Mouse (Mus musculus) heart, embryonic 14.5 days (tissue): Measurements from ENCODE around the gene Vmn1r43. TPM values are rescaled to one million over a fixed set of nuclear protein-coding genes. Genes with fewer than 3 reads are reported as not detected.

Experiments
- ATAC-seq: fragments of 200-750 bp; cut with Nextera tagmentation; 2 replicates; pipeline ENCODE4 v1.8.0; 2017; ENCODE audit warnings: low read depth, moderate TSS enrichment; ENCODE audit not compliant: insufficient number of reproducible peaks, insufficient read depth, low FRiP score
- H3K27ac ChIP-seq, 2 experiments: fragments of 200-500 bp in 1 of 2; fragments of 300-500 bp in 1 of 2; sonication (generic) in 1 of 2; replicated peaks in 1 of 2; 2 replicates each; pipeline ENCODE4 v1.5.1; 2012 to 2014; ENCODE audit warnings: low read depth in 2 of 2, low read length in 2 of 2, control low read depth in 1 of 2, mild to moderate bottlenecking in 1 of 2, mixed read lengths in 1 of 2; ENCODE audit not compliant: control insufficient read depth in 1 of 2, insufficient read depth in 1 of 2
- H3K27me3 ChIP-seq: fragments of 300-500 bp; sonication (generic); 2 replicates; pipeline ENCODE4 v1.6.1; 2014; ENCODE audit warnings: mild to moderate bottlenecking, low read length, control low read depth; ENCODE audit not compliant: control insufficient read depth, insufficient read depth
- H3K36me3 ChIP-seq: fragments of 300-500 bp; sonication (generic); 2 replicates; pipeline ENCODE4 v1.6.1; 2014; ENCODE audit warnings: mild to moderate bottlenecking, control low read depth, low read length, mixed read lengths; ENCODE audit not compliant: control insufficient read depth, insufficient read depth
- H3K4me1 ChIP-seq, 2 experiments: fragments of 200-500 bp in 1 of 2; fragments of 300-500 bp in 1 of 2; sonication (generic) in 1 of 2; 2 replicates each; pipeline ENCODE4 v1.6.1; 2012 to 2014; ENCODE audit warnings: low read length in 2 of 2, control low read depth in 1 of 2, mixed read lengths in 1 of 2; ENCODE audit not compliant: control insufficient read depth in 2 of 2, insufficient read depth in 2 of 2
- H3K4me2 ChIP-seq: fragments of 300-500 bp; sonication (generic); 2 replicates; pipeline ENCODE4 v1.6.1; 2014; ENCODE audit warnings: mild to moderate bottlenecking, low read length
- H3K4me3 ChIP-seq, 2 experiments: fragments of 200-500 bp in 1 of 2; fragments of 300-500 bp in 1 of 2; sonication (generic) in 1 of 2; 2 replicates each; pipeline ENCODE4 v1.5.1; 2012 to 2014; ENCODE audit warnings: low read length in 2 of 2, mild to moderate bottlenecking in 2 of 2, control low read depth in 1 of 2, low read depth in 1 of 2, moderate library complexity in 1 of 2; ENCODE audit not compliant: control insufficient read depth in 1 of 2, insufficient read depth in 1 of 2
- H3K9ac ChIP-seq: fragments of 300-500 bp; sonication (generic); 2 replicates; pipeline ENCODE4 v1.6.1; 2014; ENCODE audit warnings: mild to moderate bottlenecking, low read length
- H3K9me3 ChIP-seq: fragments of 300-500 bp; sonication (generic); 2 replicates; pipeline ENCODE4 v1.6.1; 2016; ENCODE audit warnings: low read length, control low read depth; ENCODE audit not compliant: control insufficient read depth
- WGBS: fragments of 180-500 bp; shearing (Covaris S2); extraction: QIAGEN DNeasy Blood & Tissue Kit; methylation state at CpG from one replicate; pipeline ENCODE4 v1.1.7; 2014; 5-methylcytosine and 5-hydroxymethylcytosine counted together
- polyA plus RNA-seq: library from polyadenylated mRNA; unstranded; fragments of >200 nt; fragmentation: Nextera tagmentation; extraction: Ambion mirVana; gene quantifications from 2 replicates; pipeline ENCODE4 v1.2.1, GENCODE M21; 2014

The Vmn1r43 gene
- polyA plus RNA-seq, 1 experiment from 2014 or later: not detected

DNA sequence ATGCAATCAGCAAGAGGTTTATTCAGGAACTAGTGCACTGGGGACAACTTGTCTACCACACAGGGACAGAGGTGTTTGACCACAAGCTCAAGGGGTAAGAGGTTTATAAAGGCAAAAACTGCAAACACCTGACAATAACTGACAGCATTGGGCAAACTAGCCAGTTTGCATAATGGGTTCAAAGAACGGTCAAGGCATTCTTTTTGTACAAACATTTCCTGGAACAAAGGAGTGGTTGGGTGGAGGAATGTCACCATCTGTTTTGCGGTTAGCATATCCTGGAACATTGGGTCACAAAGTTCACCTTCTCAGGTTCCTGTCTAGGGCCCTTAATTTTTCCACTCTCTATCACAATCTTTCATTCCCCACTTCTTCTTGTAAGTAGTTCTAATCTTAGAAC lies 16.4 kb downstream of the Vmn1r43 start:
- H3K27me3 ChIP-seq: no peaks in the 10 kb centered on the region
- no peak overlapping the region for H3K9ac ChIP-seq
- ATAC-seq: no peak
- no peak overlapping the region for H3K27ac ChIP-seq
- H3K4me1 ChIP-seq: no peaks in the 10 kb centered on the region
- H3K4me3 ChIP-seq: no peak overlapping the region
- WGBS: 75% methylated on average over 2 of the region's 2 CpGs
- peaks cover 6% of the 10 kb centered on the region; the same call in 1 of the 2 replicates for H3K9me3 ChIP-seq
- H3K4me2 ChIP-seq: no peak overlapping the region
- H3K36me3 ChIP-seq: no peaks in the 10 kb centered on the region

DNA sequence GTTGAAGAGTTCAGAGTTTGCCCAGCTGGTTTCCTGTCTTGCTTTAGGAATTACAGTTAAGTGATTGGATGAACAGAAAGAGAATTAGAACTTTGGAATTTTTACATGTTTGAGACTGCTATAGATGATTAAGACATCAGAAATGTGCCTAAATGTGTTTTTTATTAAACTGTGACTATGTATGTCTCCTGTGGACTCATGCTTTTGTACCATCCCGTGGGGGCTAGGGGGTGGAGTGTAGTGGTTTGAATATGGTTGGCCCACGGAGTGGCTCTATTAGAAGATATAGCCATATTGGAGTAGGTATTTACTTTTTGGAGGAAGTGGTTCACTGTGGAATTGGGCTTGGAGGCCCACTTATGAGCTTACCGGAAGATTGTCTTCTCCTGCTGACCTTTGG lies 18.7 kb downstream of the Vmn1r43 start:
- no peak overlapping the region for H3K27ac ChIP-seq
- H3K4me1 ChIP-seq: no peaks in the 10 kb centered on the region
- no peaks in the 10 kb centered on the region for H3K36me3 ChIP-seq
- no peak for ATAC-seq
- no peaks in the 10 kb centered on the region for H3K27me3 ChIP-seq
- H3K9me3 ChIP-seq: 0 out of 2 replicates have a peak, but pooled peaks cover 4% of the 10 kb centered on the region
- H3K9ac ChIP-seq: no peak overlapping the region
- WGBS: 67% methylated on average over 3 of the region's 3 CpGs
- no peak overlapping the region for H3K4me2 ChIP-seq
- no peak overlapping the region for H3K4me3 ChIP-seq

Other genes with a start within 250 kb of the Vmn1r43 start
- 14.3 and 15.4 TPM in 2 replicates for gene Txnrd3, start 232.4 kb downstream of the Vmn1r43 start, polyA plus RNA-seq
- gene Vmn1r40, start 168.9 kb downstream of the Vmn1r43 start, polyA plus RNA-seq: not detected in 2 replicates
- not detected in 2 replicates for gene Vmn1r41, start 135.6 kb downstream of the Vmn1r43 start, polyA plus RNA-seq
- gene Vmn1r42, start within 50 bp of the Vmn1r43 start, polyA plus RNA-seq: not detected in 2 replicates
- not detected in 2 replicates for gene Vmn1r44, start 7.2 kb upstream of the Vmn1r43 start, polyA plus RNA-seq
- not detected in 2 replicates for gene Vmn1r45, start 64.2 kb upstream of the Vmn1r43 start, polyA plus RNA-seq
- not detected in 2 replicates for gene Vmn1r46, start 92.9 kb upstream of the Vmn1r43 start, polyA plus RNA-seq
- not detected in 2 replicates for gene Vmn1r47, start 139.7 kb upstream of the Vmn1r43 start, polyA plus RNA-seq
- gene Vmn1r48, start 160.4 kb upstream of the Vmn1r43 start, polyA plus RNA-seq: not detected in 2 replicates
- gene Vmn1r49, start 202.1 kb upstream of the Vmn1r43 start, polyA plus RNA-seq: not detected in 2 replicates
- not detected in 2 replicates for gene Vmn1r50, start 225.0 kb upstream of the Vmn1r43 start, polyA plus RNA-seq
- not detected in 2 replicates for gene Vmn1r51, start 246.2 kb upstream of the Vmn1r43 start, polyA plus RNA-seq